Mouse (Mus musculus) spleen, adult 2 months (tissue): Measurements from ENCODE around the gene Ryr2. TPM values are rescaled to one million over a fixed set of nuclear protein-coding genes. Genes with fewer than 3 reads are reported as not detected.

Experiments used
- DNase-seq, 2 experiments: peaks; one replicate each; pipeline versions ENCODE4 v3.0.0 to v3.0.0-alpha.2; 2012 to 2021; ENCODE audit warnings: low spot score in 2 of 2, low read depth in 1 of 2
- H3K27ac ChIP-seq: fragments of 200-500 bp; 2 replicates; pipeline ENCODE4 v1.5.1; 2012; ENCODE audit warnings: low read length, inconsistent platforms; ENCODE audit not compliant: insufficient read depth
- H3K27me3 ChIP-seq: fragments of 200-500 bp; 2 replicates; pipeline ENCODE4 v1.6.1; 2012; ENCODE audit warnings: mild to moderate bottlenecking, moderate library complexity, low read length, inconsistent platforms; ENCODE audit not compliant: control insufficient read depth, insufficient read depth
- H3K36me3 ChIP-seq: fragments of 200-500 bp; 2 replicates; pipeline ENCODE4 v1.6.1; 2012; ENCODE audit warnings: mild to moderate bottlenecking, low read length, inconsistent platforms; ENCODE audit not compliant: control insufficient read depth, insufficient read depth
- H3K4me1 ChIP-seq: fragments of 200-500 bp; 2 replicates; pipeline ENCODE4 v1.6.1; 2011; ENCODE audit warnings: inconsistent platforms; ENCODE audit not compliant: control insufficient read depth, insufficient read depth, insufficient read length
- H3K4me3 ChIP-seq: fragments of 200-500 bp; 2 replicates; pipeline ENCODE4 v1.5.1; 2011; ENCODE audit warnings: mild to moderate bottlenecking, inconsistent platforms; ENCODE audit not compliant: insufficient read depth, insufficient read length; ENCODE audit errors: extremely low read depth
- CTCF ChIP-seq: fragments of 200-500 bp; IDR thresholded peaks from 2 replicates; pipeline ENCODE4 v1.5.1; 2011; ENCODE audit warnings: mild to moderate bottlenecking, inconsistent platforms; ENCODE audit not compliant: insufficient read depth, insufficient read length, insufficient replicate concordance; ENCODE audit errors: extremely low read depth
- POLR2A ChIP-seq: fragments of 200-500 bp; IDR thresholded peaks from 2 replicates; pipeline ENCODE4 v1.6.1; 2011; ENCODE audit warnings: low read depth, low read length, inconsistent platforms
- WGBS: fragments of 180-500 bp; shearing (Covaris S2); methylation state at CpG from one replicate; pipeline ENCODE4 v1.1.7; 2018; 5-methylcytosine and 5-hydroxymethylcytosine counted together
- polyA plus RNA-seq: library from polyadenylated mRNA; depleted of rRNA; stranded (reverse); fragments of >200 nt; gene quantifications from 2 replicates; pipeline ENCODE4 v1.2.3, GENCODE M21; 2012

The Ryr2 gene
- polyA plus RNA-seq, 1 experiment = 0.27 TPM

- Histone ChIP-seq H3K36me3 (no peaks in the 10 kb centered on the region), H3K4me1 (no peaks in the 10 kb centered on the region), H3K27me3 (no peaks in the 10 kb centered on the region), H3K4me3 (no peak overlapping the region), H3K27ac (no peak overlapping the region)
- TF ChIP-seq CTCF (no peak), POLR2A (no peak)
- DNase-seq = no peak
- 91% methylated on average over 5 of the region's 5 CpGs for WGBS
Observed at GRCm38 (mm10) chr13:11790536-11790935, 316.2 kb downstream of the Ryr2 start.

- no peaks in the 10 kb centered on the region for H3K4me1 ChIP-seq
- no peaks in the 10 kb centered on the region for H3K27me3 ChIP-seq
- no peaks in the 10 kb centered on the region for H3K36me3 ChIP-seq
- no peak overlapping the region for H3K4me3 ChIP-seq
- TF ChIP-seq CTCF (no peak), POLR2A (no peak)
- 78% methylated on average over 3 of the region's 3 CpGs for WGBS
- DNase-seq = no peak
- H3K27ac ChIP-seq = no peak overlapping the region
Observed at GRCm38 (mm10) chr13:11782411-11783155, 324.2 kb downstream of the Ryr2 start.

GRCm38 (mm10) chr13:11781065-11781464 is 325.7 kb downstream of the Ryr2 start:
- Histone ChIP-seq H3K27me3 (no peaks in the 10 kb centered on the region), H3K36me3 (no peaks in the 10 kb centered on the region), H3K4me3 (no peak overlapping the region), H3K4me1 (no peaks in the 10 kb centered on the region), H3K27ac (no peak overlapping the region)
- no peak for TF ChIP-seq CTCF
- no peak for TF ChIP-seq POLR2A
- no peak for DNase-seq
- whole genome bisulfite sequencing = 87% methylated on average over 2 of the region's 2 CpGs

- DNase-seq = no peak
Observed at GRCm38 (mm10) chr13:11777726-11778125, 329.0 kb downstream of the Ryr2 start.

GRCm38 (mm10) chr13:11772173-11772572 is 334.6 kb downstream of the Ryr2 start:
- H3K36me3 ChIP-seq = no peaks in the 10 kb centered on the region
- whole genome bisulfite sequencing = 88% methylated on average over 8 of the region's 8 CpGs

More at GRCm38 (mm10) chr13:11777726-11778125, 329.0 kb downstream of the Ryr2 start:
- Histone ChIP-seq H3K27ac (no peak overlapping the region), H3K4me1 (no peaks in the 10 kb centered on the region), H3K36me3 (no peaks in the 10 kb centered on the region), H3K27me3 (no peaks in the 10 kb centered on the region), H3K4me3 (no peak overlapping the region)
- 86% methylated on average over 6 of the region's 6 CpGs for WGBS
- no peak for TF ChIP-seq CTCF
- TF ChIP-seq POLR2A = no peak

GRCm38 (mm10) chr13:11766899-11767298 is 339.8 kb downstream of the Ryr2 start:
- Histone ChIP-seq H3K36me3 (no peaks in the 10 kb centered on the region), H3K4me1 (no peaks in the 10 kb centered on the region), H3K27ac (no peak overlapping the region), H3K27me3 (no peaks in the 10 kb centered on the region), H3K4me3 (no peak overlapping the region)
- TF ChIP-seq CTCF (no peak), POLR2A (no peak)
- 81% methylated on average over 2 of the region's 2 CpGs for WGBS
- no peak for DNase-seq

More at GRCm38 (mm10) chr13:11772173-11772572, 334.6 kb downstream of the Ryr2 start:
- Histone ChIP-seq H3K27me3 (no peaks in the 10 kb centered on the region), H3K4me3 (no peak overlapping the region), H3K4me1 (no peaks in the 10 kb centered on the region), H3K27ac (no peak overlapping the region)
- TF ChIP-seq POLR2A (no peak), CTCF (no peak)
- DNase-seq = no peak

- H3K27ac ChIP-seq = no peak overlapping the region
- H3K27me3 ChIP-seq = no peaks in the 10 kb centered on the region
- no peak for DNase-seq
- H3K4me1 ChIP-seq = no peaks in the 10 kb centered on the region
- 82% methylated on average over 4 of the region's 4 CpGs for WGBS
- no peaks in the 10 kb centered on the region for H3K36me3 ChIP-seq
- no peak overlapping the region for H3K4me3 ChIP-seq
- no peak for TF ChIP-seq CTCF
Observed at GRCm38 (mm10) chr13:11763925-11764324, 342.8 kb downstream of the Ryr2 start.
